Mouse (Mus musculus) midbrain, embryonic 14.5 days (tissue): ENCODE measurements at regions not wholly inside any gene's neighbourhood (a gene's known extent, or its start where the extent isn't known, plus 50 kb on each side); places are given as distances from the start of the nearest gene placed in this dataset.

ENCODE experiments used
- ATAC-seq: fragments of 200-750 bp; cut with Nextera tagmentation; 2 replicates; pipeline ENCODE4 v1.8.0; 2017; ENCODE audit warnings: moderate number of reproducible peaks, moderate library complexity; ENCODE audit not compliant: low FRiP score, low TSS enrichment
- DNase-seq: peaks from one replicate; pipeline ENCODE4 v3.0.0-alpha.2; 2015
- H3K27ac ChIP-seq: fragments of 300-500 bp; sonication (generic); replicated peaks from 2 replicates; pipeline ENCODE4 v1.5.1; 2014; ENCODE audit warnings: mild to moderate bottlenecking, low read depth, low read length, moderate library complexity
- H3K27me3 ChIP-seq: fragments of 300-500 bp; sonication (generic); 2 replicates; pipeline ENCODE4 v1.6.1; 2014; ENCODE audit warnings: low read length, control low read depth, mixed read lengths; ENCODE audit not compliant: control insufficient read depth, insufficient read depth
- H3K36me3 ChIP-seq: fragments of 300-500 bp; sonication (generic); 2 replicates; pipeline ENCODE4 v1.6.1; 2014; ENCODE audit warnings: low read length, control low read depth; ENCODE audit not compliant: control insufficient read depth, insufficient read depth
- H3K4me1 ChIP-seq: fragments of 300-500 bp; sonication (generic); 2 replicates; pipeline ENCODE4 v1.6.1; 2014; ENCODE audit warnings: mild to moderate bottlenecking, antibody characterized with exemption, low read length, control low read depth; ENCODE audit not compliant: control insufficient read depth, insufficient read depth
- H3K4me2 ChIP-seq: fragments of 300-500 bp; sonication (generic); 2 replicates; pipeline ENCODE4 v1.6.1; 2014; ENCODE audit warnings: mild to moderate bottlenecking, low read length, moderate library complexity
- H3K4me3 ChIP-seq: fragments of 300-500 bp; sonication (generic); replicated peaks from 2 replicates; pipeline ENCODE4 v1.5.1; 2014; ENCODE audit warnings: low read depth, low read length
- H3K9ac ChIP-seq: fragments of 300-500 bp; sonication (generic); replicated peaks from 2 replicates; pipeline ENCODE4 v1.6.1; 2014; ENCODE audit warnings: mild to moderate bottlenecking, low read length, moderate library complexity
- H3K9me3 ChIP-seq: fragments of 300-500 bp; sonication (generic); 2 replicates; pipeline ENCODE4 v1.6.1; 2016; ENCODE audit warnings: low read length, control low read depth, mixed read lengths; ENCODE audit not compliant: control insufficient read depth
- WGBS: fragments of 180-500 bp; shearing (Covaris S2); extraction: QIAGEN DNeasy Blood & Tissue Kit; methylation state at CpG from one replicate; pipeline ENCODE4 v1.1.7; 2014; 5-methylcytosine and 5-hydroxymethylcytosine counted together

DNA sequence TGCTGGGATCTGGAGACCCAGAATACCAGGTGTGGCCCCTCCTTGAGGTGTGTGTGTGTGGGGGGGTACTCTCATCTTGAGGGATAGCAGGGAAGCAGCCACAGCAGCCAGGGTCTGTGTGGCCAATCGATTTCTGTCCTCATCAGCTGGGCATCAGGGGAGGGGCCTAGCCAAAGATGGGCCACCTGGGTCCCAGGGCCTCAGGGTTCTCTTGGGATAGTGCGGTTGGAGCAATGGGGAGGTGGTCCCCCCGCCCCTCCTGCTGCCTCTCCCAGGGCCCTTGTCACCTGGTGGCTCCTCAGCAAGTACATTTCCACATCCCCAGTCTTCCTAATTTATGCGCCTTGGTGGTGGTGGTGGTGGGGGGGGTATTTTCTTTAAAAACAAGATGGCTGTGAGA, 55.4 kb downstream of the Uncx start:
- Histone ChIP-seq H3K9ac (no peak overlapping the region; the same call in 1 of the 2 replicates), H3K9me3 (no peaks in the 10 kb centered on the region), H3K4me3 (no peak overlapping the region), H3K4me1 (peaks cover 23% of the 10 kb centered on the region), H3K27me3 (0 out of 2 replicates have a peak, but pooled peaks cover 7% of the 10 kb centered on the region), H3K27ac (peak overlapping the region; percentile 81), H3K4me2 (peak overlapping the region; percentile 45), H3K36me3 (no peaks in the 10 kb centered on the region)
- no peak for ATAC-seq
- WGBS: 2% methylated on average over 4 of the region's 4 CpGs
- DNase-seq: peak; percentile 20

DNA sequence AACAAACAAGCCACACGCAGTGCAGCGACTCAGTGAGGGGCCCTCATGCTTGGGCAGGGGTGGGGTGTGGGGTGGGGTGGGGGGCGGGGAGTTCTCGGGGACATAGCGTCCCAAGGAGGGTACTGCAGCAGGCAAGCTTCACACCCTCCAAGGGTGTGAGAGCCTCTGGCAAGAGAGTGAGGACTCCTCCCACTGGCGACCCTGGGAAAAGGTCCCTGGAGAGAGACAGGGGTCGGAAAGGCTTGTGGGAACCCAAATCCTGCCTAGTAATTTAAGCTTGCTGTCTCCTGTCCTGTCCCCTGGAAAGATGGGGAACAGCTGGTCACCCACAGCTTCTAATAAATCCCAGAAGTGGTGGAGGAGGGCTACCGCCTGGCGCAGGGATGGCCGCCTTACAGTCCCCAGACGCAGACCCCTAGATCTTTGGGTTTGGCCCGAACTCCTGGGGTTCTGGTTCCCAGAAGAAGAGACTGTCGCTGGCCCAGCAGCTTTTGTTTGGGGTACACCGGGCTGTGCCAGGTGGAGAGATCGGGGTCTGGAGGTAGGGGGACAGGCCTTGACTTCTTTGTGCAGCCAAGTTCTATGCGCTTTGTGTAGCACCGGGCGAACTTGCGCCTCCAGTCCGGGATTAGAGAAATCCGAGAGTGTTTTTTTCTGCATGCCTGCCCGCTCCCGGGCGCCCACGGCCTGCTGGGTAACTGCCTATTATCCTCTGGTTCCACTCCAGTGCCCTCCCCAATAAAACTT, 56.1 kb downstream of the Uncx start:
- Histone ChIP-seq H3K9me3 (no peaks in the 10 kb centered on the region), H3K4me3 (no peak overlapping the region; the same call in 1 of the 2 replicates), H3K9ac (peak overlapping the region; percentile 29; the same call in 1 of the 2 replicates), H3K27ac (peak overlapping the region; percentile 81), H3K36me3 (no peaks in the 10 kb centered on the region), H3K4me1 (peaks cover 17% of the 10 kb centered on the region), H3K4me2 (peak overlapping the region; percentile 45), H3K27me3 (0 out of 2 replicates have a peak, but pooled peaks cover 7% of the 10 kb centered on the region)
- peak; percentile 60; the same call in 1 of the 2 replicates for ATAC-seq
- peak; percentile 73 for DNase-seq
- under 1% methylated on average over 25 of the region's 25 CpGs for WGBS

GRCm38 (mm10) chr5:139600213-139600612, 56.9 kb downstream of the Uncx start:
- H3K4me2 ChIP-seq: peak overlapping the region; percentile 45
- H3K27ac ChIP-seq: no peak overlapping the region; the same call in 1 of the 2 replicates
- H3K27me3 ChIP-seq: 0 out of 2 replicates have a peak, but pooled peaks cover 7% of the 10 kb centered on the region
- H3K4me3 ChIP-seq: no peak overlapping the region
- no peak overlapping the region; the same call in 1 of the 2 replicates for H3K9ac ChIP-seq
- H3K4me1 ChIP-seq: peaks cover 16% of the 10 kb centered on the region
- H3K36me3 ChIP-seq: no peaks in the 10 kb centered on the region
- WGBS: 4% methylated on average over 15 of the region's 15 CpGs
- ATAC-seq (no peak), DNase-seq (peak; percentile 14)
- no peaks in the 10 kb centered on the region for H3K9me3 ChIP-seq

- DNase-seq (no peak), ATAC-seq (no peak)
- Histone ChIP-seq H3K9ac (no peak overlapping the region), H3K4me3 (no peak overlapping the region), H3K27me3 (0 out of 2 replicates have a peak, but pooled peaks cover 7% of the 10 kb centered on the region), H3K4me1 (peaks cover 16% of the 10 kb centered on the region), H3K4me2 (no peak overlapping the region), H3K36me3 (no peaks in the 10 kb centered on the region), H3K27ac (no peak overlapping the region), H3K9me3 (no peaks in the 10 kb centered on the region)
- WGBS: 82% methylated on average over 4 of the region's 4 CpGs
These were observed 59.6 kb downstream of the Uncx start for GRCm38 (mm10) chr5:139602860-139603259.

GRCm38 (mm10) chr5:139603535-139603934, 60.2 kb downstream of the Uncx start:
- no peaks in the 10 kb centered on the region for H3K9me3 ChIP-seq
- H3K4me3 ChIP-seq: no peak overlapping the region
- WGBS: 22% methylated on average over 4 of the region's 4 CpGs
- H3K27me3 ChIP-seq: 0 out of 2 replicates have a peak, but pooled peaks cover 7% of the 10 kb centered on the region
- no peak overlapping the region for H3K4me2 ChIP-seq
- no peak overlapping the region for H3K27ac ChIP-seq
- no peak overlapping the region for H3K9ac ChIP-seq
- DNase-seq (no peak), ATAC-seq (no peak)
- peaks cover 14% of the 10 kb centered on the region for H3K4me1 ChIP-seq
- H3K36me3 ChIP-seq: no peaks in the 10 kb centered on the region

- ATAC-seq (no peak), DNase-seq (no peak)
- H3K4me1 ChIP-seq: peaks cover 6% of the 10 kb centered on the region
- no peak overlapping the region for H3K27ac ChIP-seq
- H3K9me3 ChIP-seq: no peaks in the 10 kb centered on the region
- no peak overlapping the region for H3K9ac ChIP-seq
- no peak overlapping the region for H3K4me3 ChIP-seq
- 62% methylated on average over 4 of the region's 4 CpGs for WGBS
- H3K36me3 ChIP-seq: no peaks in the 10 kb centered on the region
- no peak overlapping the region for H3K4me2 ChIP-seq
- 0 out of 2 replicates have a peak, but pooled peaks cover 7% of the 10 kb centered on the region for H3K27me3 ChIP-seq
These were observed 61.0 kb downstream of the Uncx start for GRCm38 (mm10) chr5:139604327-139604726.

DNA sequence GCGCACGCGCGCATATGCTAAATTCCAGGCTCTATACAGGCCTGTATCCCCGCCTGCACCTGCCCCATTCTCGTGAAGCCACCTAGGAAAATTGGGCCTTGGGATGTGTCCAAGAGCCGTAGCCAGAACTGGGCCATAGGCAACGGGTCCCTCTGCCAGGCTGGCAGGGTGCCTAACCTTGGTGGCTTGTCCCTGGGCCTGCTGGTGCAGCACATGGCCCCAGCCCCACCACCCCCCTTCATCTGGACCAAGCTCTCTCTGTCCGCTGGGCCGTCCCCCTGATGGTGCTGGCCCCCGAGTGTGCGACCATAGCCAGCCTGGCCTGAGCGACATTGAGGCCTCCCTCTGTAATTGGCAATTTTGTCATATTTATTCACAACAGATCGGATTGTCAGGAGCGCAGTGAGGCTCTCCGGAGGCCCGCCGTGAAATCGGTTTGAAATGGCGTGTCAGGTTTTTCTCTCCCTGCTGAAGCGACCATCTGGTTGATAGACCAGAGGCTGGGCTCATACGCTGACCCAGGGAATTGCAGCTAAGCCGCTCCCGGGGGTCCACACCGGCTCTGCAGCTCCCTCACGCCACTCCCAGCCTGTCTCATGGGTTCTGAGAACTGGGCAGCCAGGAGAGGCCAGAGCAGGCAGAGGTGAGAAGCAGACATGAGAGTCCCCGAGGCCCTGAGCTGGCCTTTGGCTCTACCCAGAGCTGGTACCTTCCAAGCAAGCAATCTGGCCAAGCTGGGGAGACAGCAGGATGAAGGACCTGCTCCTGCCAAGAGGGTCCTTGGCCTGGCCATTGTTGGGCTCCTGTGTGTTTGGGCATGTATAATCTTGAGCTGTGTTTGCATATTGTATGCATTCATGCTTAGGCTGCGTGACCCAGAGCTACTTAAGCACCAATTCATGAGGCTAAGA, 67.6 kb downstream of the Uncx start:
- peak overlapping the region; percentile 78 for H3K27ac ChIP-seq
- peak; percentile 81 for ATAC-seq

DNA sequence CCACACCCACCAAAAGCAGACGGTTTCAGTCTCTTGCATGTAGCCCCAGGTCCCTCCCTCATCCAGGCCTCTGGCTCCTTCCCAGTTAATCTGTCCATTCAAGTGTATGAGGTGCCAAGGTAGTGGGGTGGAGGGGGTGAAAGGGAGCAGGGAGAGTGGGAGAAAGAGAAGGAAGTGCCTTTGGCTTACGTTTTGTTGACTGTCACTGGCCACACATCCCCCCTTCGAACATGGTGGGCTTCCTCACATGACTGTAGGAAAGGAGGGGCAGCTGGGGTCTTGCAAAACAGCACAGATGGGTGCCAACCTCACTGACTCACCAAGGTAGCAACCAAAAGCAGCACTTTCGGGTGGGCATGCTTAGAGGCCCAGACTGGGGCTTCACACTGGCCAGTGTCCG, 68.9 kb downstream of the Uncx start:
- Histone ChIP-seq H3K4me2 (no peak overlapping the region), H3K9me3 (no peaks in the 10 kb centered on the region), H3K9ac (no peak overlapping the region), H3K4me1 (peaks cover 12% of the 10 kb centered on the region), H3K36me3 (no peaks in the 10 kb centered on the region), H3K27ac (no peak overlapping the region), H3K4me3 (no peak overlapping the region), H3K27me3 (no peaks in the 10 kb centered on the region)
- ATAC-seq: no peak
- no peak for DNase-seq
- 76% methylated on average over 5 of the region's 5 CpGs for WGBS

More for the DNA sequence above, 67.6 kb downstream of the Uncx start:
- peak; percentile 78 for DNase-seq
- H3K36me3 ChIP-seq: no peaks in the 10 kb centered on the region
- no peaks in the 10 kb centered on the region for H3K27me3 ChIP-seq
- peak overlapping the region; percentile 20; the same call in 1 of the 2 replicates for H3K9ac ChIP-seq
- H3K9me3 ChIP-seq: no peaks in the 10 kb centered on the region
- 27% methylated on average over 28 of the region's 28 CpGs for WGBS
- no peak overlapping the region for H3K4me3 ChIP-seq
- peaks cover 12% of the 10 kb centered on the region for H3K4me1 ChIP-seq
- no peak overlapping the region for H3K4me2 ChIP-seq
